Mouse (Mus musculus) layer of hippocampus, postnatal 10 days (tissue): Measurements from ENCODE around the gene Atp1a1. TPM values are rescaled to one million over a fixed set of nuclear protein-coding genes. Genes with fewer than 3 reads are reported as not detected.

Experiments
- DNase-seq, 2 experiments: peaks; one replicate each; pipeline ENCODE4 v3.0.0; 2021; ENCODE audit warnings: low spot score in 2 of 2
- total RNA-seq, 2 experiments: library from RNA; stranded (reverse); gene quantifications; 2 replicates each; pipeline ENCODE4 v1.2.3; 2021

Atp1a1 gene
- total RNA-seq, 2 experiments from 2014 or later = 367 to 390 TPM

- DNase-seq = no peak
Observed at GRCm38 (mm10) chr3:101560841-101561522, 43.5 kb downstream of the Atp1a1 start.

- no peak for DNase-seq
Observed at GRCm38 (mm10) chr3:101556712-101557111, 47.8 kb downstream of the Atp1a1 start.

- no peak for DNase-seq
Observed at GRCm38 (mm10) chr3:101552621-101553620, 51.6 kb downstream of the Atp1a1 start.

- peak in 1 of 2 experiments; percentile 28 for DNase-seq
Observed at GRCm38 (mm10) chr3:101551457-101552230, 52.8 kb downstream of the Atp1a1 start.

- DNase-seq = no peak
Observed at GRCm38 (mm10) chr3:101549749-101550148, 54.7 kb downstream of the Atp1a1 start.

- DNase-seq = no peak
Observed at GRCm38 (mm10) chr3:101544116-101544515, 60.4 kb downstream of the Atp1a1 start.

- no peak for DNase-seq
Observed at GRCm38 (mm10) chr3:101541571-101541970, 62.9 kb downstream of the Atp1a1 start.

- no peak for DNase-seq
Observed at GRCm38 (mm10) chr3:101540568-101540967, 63.9 kb downstream of the Atp1a1 start.

GRCm38 (mm10) chr3:101536322-101536721 lies 68.2 kb downstream of the Atp1a1 start:
- DNase-seq = no peak

- DNase-seq = no peak
Observed at GRCm38 (mm10) chr3:101534311-101534710, 70.2 kb downstream of the Atp1a1 start.

GRCm38 (mm10) chr3:101533373-101533772 lies 71.1 kb downstream of the Atp1a1 start:
- DNase-seq = no peak

- DNase-seq = no peak
Observed at GRCm38 (mm10) chr3:101530928-101531327, 73.6 kb downstream of the Atp1a1 start.

- DNase-seq = no peak
Observed at GRCm38 (mm10) chr3:101528900-101529594, 75.4 kb downstream of the Atp1a1 start.

GRCm38 (mm10) chr3:101528157-101528899 lies 76.2 kb downstream of the Atp1a1 start:
- DNase-seq = no peak

GRCm38 (mm10) chr3:101526603-101527002 lies 77.9 kb downstream of the Atp1a1 start:
- DNase-seq = no peak

Other genes with a start within 250 kb of the Atp1a1 start
- gene Igsf3, start 227.6 kb downstream of the Atp1a1 start, total RNA-seq = 10 to 100 TPM; 57.3 to 57.7 TPM
- gene Mab21l3, start 244.3 kb upstream of the Atp1a1 start, total RNA-seq = under 1 TPM; 0.18 to 0.30 TPM